Mouse (Mus musculus) G1E (cell line): ENCODE results near the gene Parva.

ENCODE experiments used
- CTCF ChIP-seq: IDR thresholded peaks from 2 replicates; pipeline ENCODE4 v1.5.1; 2012; ENCODE audit warnings: low read depth, low read length, inconsistent platforms, mixed read lengths
- GATA1 ChIP-seq: IDR thresholded peaks from 2 replicates; pipeline ENCODE4 v1.6.1; 2012; ENCODE audit warnings: borderline replicate concordance, low read length, inconsistent platforms, mixed read lengths
- GATA2 ChIP-seq: IDR thresholded peaks from 2 replicates; pipeline ENCODE4 v1.6.1; 2012; ENCODE audit warnings: low read depth, low read length, inconsistent platforms, borderline replicate concordance
- POLR2AphosphoS5 ChIP-seq: IDR thresholded peaks from 2 replicates; pipeline ENCODE4 v1.6.1; 2012; ENCODE audit warnings: low read depth, low read length, inconsistent platforms; ENCODE audit not compliant: insufficient replicate concordance
- TAL1 ChIP-seq: conservative IDR thresholded peaks from 2 replicates; pipeline ENCODE4 v1.6.1; 2012; ENCODE audit warnings: low read depth, low read length, inconsistent platforms, mixed read lengths

DNA sequence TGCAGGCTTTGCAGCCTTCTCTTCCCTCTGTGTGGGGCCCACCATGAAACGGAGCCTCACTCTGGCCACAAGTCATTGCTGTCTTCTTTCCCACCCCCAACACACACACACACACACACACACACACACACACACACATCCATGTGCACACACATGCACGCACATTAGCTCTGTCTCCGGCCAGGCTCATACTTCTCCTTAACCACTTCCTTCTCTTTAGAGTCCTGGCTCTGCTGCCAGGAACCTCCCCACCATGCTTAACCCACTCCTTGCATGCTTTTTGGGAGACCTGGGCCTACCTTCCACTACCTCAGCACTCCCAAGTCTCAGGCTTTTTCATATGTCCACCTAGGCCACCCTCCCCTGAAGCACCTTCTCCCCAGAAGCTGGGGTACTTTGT, 76.6 kb downstream of the Parva start:
- TF ChIP-seq CTCF (no peak), GATA1 (no peak), GATA2 (no peak), TAL1 (no peak), POLR2AphosphoS5 (no peak)
